Mouse (Mus musculus): ENCODE measurements around the gene Olfr584. TPM values are rescaled to one million over a fixed set of nuclear protein-coding genes. Genes with fewer than 3 reads are reported as not detected.

Olfr584 gene
- not detected in 2 replicates for polyA plus RNA-seq (2015; fragmentation: Nextera tagmentation; extraction: Ambion mirVana)

DNA sequence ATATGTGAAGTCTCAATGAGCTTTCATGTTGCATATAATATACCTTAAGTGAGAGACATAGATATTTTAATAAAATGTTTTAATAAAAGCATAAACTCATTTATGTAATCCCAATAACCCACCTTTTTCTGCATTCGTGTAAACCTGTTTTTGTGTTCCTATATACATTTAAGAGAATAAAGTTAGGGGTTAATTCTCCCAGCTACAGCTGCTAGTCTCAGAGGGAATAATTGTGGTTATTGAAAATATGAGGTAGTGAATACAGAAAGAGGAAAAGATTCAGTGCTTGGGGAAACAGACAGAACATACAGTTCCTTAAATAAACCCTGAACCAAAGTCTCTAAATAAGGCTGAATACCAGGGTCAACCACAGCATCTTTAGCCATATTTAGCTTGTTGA is at the start of gene Olfr584:
TSS of gene Olfr584 (plus strand) at position 301 of the 400 bp plus-strand sequence.
- no peak within 1 kb of the TSS for H3K27ac ChIP-seq
- WGBS: 81% methylated on average over 1 of the region's 1 CpGs
- H3K4me2 ChIP-seq: no peak within 1 kb of the TSS
- ATAC-seq (ENCODE audit: insufficient number of reproducible peaks, insufficient read depth, low FRiP score, low TSS enrichment, low read depth): no peak
- H3K9ac ChIP-seq: no peak within 1 kb of the TSS
- no peaks in the 10 kb centered on the region for H3K4me1 ChIP-seq
- no peaks in the 10 kb centered on the region for H3K27me3 ChIP-seq
- H3K9me3 ChIP-seq: peaks cover 9% of the 10 kb centered on the region; the same call in 1 of the 2 replicates
- H3K36me3 ChIP-seq: no peaks in the 10 kb centered on the region
- no peak within 1 kb of the TSS for H3K4me3 ChIP-seq

DNA sequence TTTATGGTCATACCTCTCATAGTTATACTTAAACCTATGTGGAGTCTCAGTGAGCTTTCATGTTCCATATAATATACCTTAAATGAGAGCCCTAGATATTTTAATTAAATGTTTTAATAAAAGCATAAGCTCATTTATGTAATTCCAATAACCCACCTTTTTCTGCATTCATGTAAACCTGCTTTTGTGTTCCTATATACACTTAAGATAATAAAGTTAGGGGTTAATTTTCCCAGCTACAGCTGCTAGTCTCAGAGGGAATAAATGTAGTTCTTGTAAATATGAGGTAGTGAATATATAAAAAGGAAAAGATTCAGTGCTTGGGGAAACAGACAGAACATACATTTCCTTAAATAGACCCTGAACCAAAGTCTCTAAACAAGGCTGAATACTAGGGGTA is 44.0 kb upstream of the Olfr584 start, which contains the start of gene Olfr582:
TSS of gene Olfr582 (plus strand) at position 301 of the 400 bp plus-strand sequence.
- no peak within 1 kb of the TSS for H3K27ac ChIP-seq
- H3K36me3 ChIP-seq: no peaks in the 10 kb centered on the region
- H3K4me1 ChIP-seq: no peaks in the 10 kb centered on the region
- ATAC-seq (ENCODE audit: insufficient number of reproducible peaks, insufficient read depth, low FRiP score, low TSS enrichment, low read depth): no peak
- H3K9me3 ChIP-seq: no peaks in the 10 kb centered on the region
- H3K4me2 ChIP-seq: no peak within 1 kb of the TSS
- no peak within 1 kb of the TSS for H3K9ac ChIP-seq
- H3K27me3 ChIP-seq: no peaks in the 10 kb centered on the region
- no peak within 1 kb of the TSS for H3K4me3 ChIP-seq

- Histone ChIP-seq H3K4me3 (no peak within 1 kb of the TSS), H3K9me3 (no peaks in the 10 kb centered on the region), H3K9ac (no peak within 1 kb of the TSS), H3K27me3 (no peaks in the 10 kb centered on the region), H3K36me3 (no peaks in the 10 kb centered on the region), H3K27ac (no peak within 1 kb of the TSS), H3K4me1 (no peaks in the 10 kb centered on the region), H3K4me2 (no peak within 1 kb of the TSS)
- WGBS: 92% methylated on average over 1 of the region's 1 CpGs
- no peak for ATAC-seq (ENCODE audit: insufficient number of reproducible peaks, insufficient read depth, low FRiP score, low TSS enrichment, low read depth)
Observed at GRCm38 (mm10) chr7:103051000-103051399, 30.7 kb upstream of the Olfr584 start, which contains the start of gene Olfr583. Gene Olfr583, plus strand, starts transcription at chr7:103051300.

DNA sequence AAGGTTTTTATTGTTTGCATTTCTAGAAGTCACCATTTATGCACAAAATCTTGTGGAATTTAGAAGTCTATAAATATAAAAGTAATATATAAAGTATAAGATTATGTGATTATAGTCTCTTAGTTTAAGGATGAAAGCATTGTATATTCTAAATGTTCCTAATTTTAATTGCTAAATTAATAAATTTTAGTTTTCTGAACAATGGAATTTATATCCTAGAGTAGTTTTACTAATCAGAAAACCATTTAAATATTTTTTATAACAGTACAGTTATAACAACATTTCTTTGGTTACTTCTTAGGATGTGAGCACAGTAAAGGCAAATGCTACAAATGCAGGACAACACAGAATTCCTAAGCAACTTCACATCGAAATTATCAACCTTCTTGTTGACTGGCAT is 15.7 kb downstream of the Olfr584 start, which contains the start of gene Olfr585:
TSS of gene Olfr585 (plus strand) at position 301 of the 400 bp plus-strand sequence.
- Histone ChIP-seq H3K27ac (no peak within 1 kb of the TSS), H3K4me2 (no peak within 1 kb of the TSS), H3K4me1 (no peaks in the 10 kb centered on the region), H3K9me3 (no peaks in the 10 kb centered on the region), H3K36me3 (no peaks in the 10 kb centered on the region), H3K4me3 (no peak within 1 kb of the TSS), H3K9ac (no peak within 1 kb of the TSS), H3K27me3 (no peaks in the 10 kb centered on the region)
- WGBS: 90% methylated on average over 1 of the region's 1 CpGs
- no peak for ATAC-seq (ENCODE audit: insufficient number of reproducible peaks, insufficient read depth, low FRiP score, low TSS enrichment, low read depth)

DNA sequence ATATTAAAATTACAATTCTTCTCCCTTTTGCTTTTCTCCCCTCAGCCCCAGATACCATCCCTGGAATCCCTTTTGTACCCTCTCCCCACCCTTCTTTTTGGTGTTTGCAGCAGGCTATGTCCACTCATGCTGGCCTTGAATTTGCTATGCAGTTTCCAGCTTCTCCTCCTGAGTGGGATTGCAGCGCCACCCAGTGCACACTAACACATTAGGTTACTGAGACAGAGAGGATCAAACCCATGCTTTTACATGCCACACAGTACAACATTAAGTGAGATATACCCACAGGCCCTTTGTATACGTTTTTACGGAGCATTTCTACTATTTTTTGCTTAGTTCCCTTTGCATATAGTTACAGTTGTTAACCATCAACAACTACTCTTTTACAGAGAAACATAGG is 37.7 kb downstream of the Olfr584 start:
- Histone ChIP-seq H3K4me1 (no peaks in the 10 kb centered on the region), H3K4me2 (no peak overlapping the region), H3K9me3 (no peaks in the 10 kb centered on the region), H3K4me3 (no peak overlapping the region), H3K9ac (no peak overlapping the region), H3K27ac (no peak overlapping the region), H3K36me3 (no peaks in the 10 kb centered on the region), H3K27me3 (no peaks in the 10 kb centered on the region)
- no peak for ATAC-seq (ENCODE audit: insufficient number of reproducible peaks, insufficient read depth, low FRiP score, low TSS enrichment, low read depth)
- 45% methylated on average over 3 of the region's 3 CpGs for WGBS

GRCm38 (mm10) chr7:103125538-103125937 is 43.9 kb downstream of the Olfr584 start, which contains the start of gene Olfr586:
Gene Olfr586, minus strand, starts transcription at chr7:103125638.
- Histone ChIP-seq H3K9me3 (no peaks in the 10 kb centered on the region), H3K27me3 (no peaks in the 10 kb centered on the region), H3K4me3 (no peak within 1 kb of the TSS), H3K4me2 (no peak within 1 kb of the TSS), H3K36me3 (no peaks in the 10 kb centered on the region), H3K27ac (no peak within 1 kb of the TSS), H3K4me1 (no peaks in the 10 kb centered on the region), H3K9ac (no peak within 1 kb of the TSS)
- WGBS: 86% methylated on average over 3 of the region's 3 CpGs
- ATAC-seq (ENCODE audit: insufficient number of reproducible peaks, insufficient read depth, low FRiP score, low TSS enrichment, low read depth): no peak

Other genes starting within 250 kb of the Olfr584 start
- gene Olfr566, start 223.1 kb upstream of the Olfr584 start, polyA plus RNA-seq (2015; fragmentation: Nextera tagmentation; extraction: Ambion mirVana): not detected in 2 replicates
- 0.45 TPM in 1 of 2 replicates, not detected in the other for gene Olfr568, start 204.8 kb upstream of the Olfr584 start, polyA plus RNA-seq (2015; fragmentation: Nextera tagmentation; extraction: Ambion mirVana)
- not detected in 2 replicates for gene Olfr569, start 191.0 kb upstream of the Olfr584 start, polyA plus RNA-seq (2015; fragmentation: Nextera tagmentation; extraction: Ambion mirVana)
- gene Olfr570, start 187.3 kb upstream of the Olfr584 start, polyA plus RNA-seq (2015; fragmentation: Nextera tagmentation; extraction: Ambion mirVana): not detected in 2 replicates
- 0.15 and 0.33 TPM in 2 replicates for gene Olfr571, start 164.3 kb upstream of the Olfr584 start, polyA plus RNA-seq (2015; fragmentation: Nextera tagmentation; extraction: Ambion mirVana)
- gene Olfr572, start 157.5 kb upstream of the Olfr584 start, polyA plus RNA-seq (2015; fragmentation: Nextera tagmentation; extraction: Ambion mirVana): not detected in 2 replicates
- gene Olfr573-ps1, start 139.3 kb upstream of the Olfr584 start, polyA plus RNA-seq (2015; fragmentation: Nextera tagmentation; extraction: Ambion mirVana): not detected in 2 replicates
- not detected in 2 replicates for gene Olfr574, start 133.4 kb upstream of the Olfr584 start, polyA plus RNA-seq (2015; fragmentation: Nextera tagmentation; extraction: Ambion mirVana)
- gene Olfr575, start 123.1 kb upstream of the Olfr584 start, polyA plus RNA-seq (2015; fragmentation: Nextera tagmentation; extraction: Ambion mirVana): not detected in 2 replicates
- gene Olfr576, start 119.2 kb upstream of the Olfr584 start, polyA plus RNA-seq (2015; fragmentation: Nextera tagmentation; extraction: Ambion mirVana): not detected in 2 replicates
- not detected in 2 replicates for gene Olfr577, start 105.9 kb upstream of the Olfr584 start, polyA plus RNA-seq (2015; fragmentation: Nextera tagmentation; extraction: Ambion mirVana)
- gene Olfr578, start 92.6 kb upstream of the Olfr584 start, polyA plus RNA-seq (2015; fragmentation: Nextera tagmentation; extraction: Ambion mirVana): not detected in 2 replicates
- not detected in 2 replicates for gene Olfr582, start 43.9 kb upstream of the Olfr584 start, polyA plus RNA-seq (2015; fragmentation: Nextera tagmentation; extraction: Ambion mirVana)
- gene Olfr583, start 30.6 kb upstream of the Olfr584 start, polyA plus RNA-seq (2015; fragmentation: Nextera tagmentation; extraction: Ambion mirVana): not detected in 2 replicates
- gene Olfr585, start 15.8 kb downstream of the Olfr584 start, polyA plus RNA-seq (2015; fragmentation: Nextera tagmentation; extraction: Ambion mirVana): not detected in 2 replicates
- gene Olfr586, start 43.8 kb downstream of the Olfr584 start, polyA plus RNA-seq (2015; fragmentation: Nextera tagmentation; extraction: Ambion mirVana): not detected in 2 replicates
- gene Olfr588-ps1, start 59.0 kb downstream of the Olfr584 start, polyA plus RNA-seq (2015; fragmentation: Nextera tagmentation; extraction: Ambion mirVana): not detected in 2 replicates
- gene Olfr589, start 74.5 kb downstream of the Olfr584 start, polyA plus RNA-seq (2015; fragmentation: Nextera tagmentation; extraction: Ambion mirVana): not detected in 2 replicates
- gene Olfr591, start 96.5 kb downstream of the Olfr584 start, polyA plus RNA-seq (2015; fragmentation: Nextera tagmentation; extraction: Ambion mirVana): not detected in 2 replicates
- not detected in 2 replicates for gene Olfr592, start 102.9 kb downstream of the Olfr584 start, polyA plus RNA-seq (2015; fragmentation: Nextera tagmentation; extraction: Ambion mirVana)
- gene Olfr593, start 130.0 kb downstream of the Olfr584 start, polyA plus RNA-seq (2015; fragmentation: Nextera tagmentation; extraction: Ambion mirVana): not detected in 2 replicates
- 0.20 TPM in 1 of 2 replicates, not detected in the other for gene Olfr594, start 135.1 kb downstream of the Olfr584 start, polyA plus RNA-seq (2015; fragmentation: Nextera tagmentation; extraction: Ambion mirVana)
- gene Usp17ld, start 170.6 kb downstream of the Olfr584 start, polyA plus RNA-seq (2015; fragmentation: Nextera tagmentation; extraction: Ambion mirVana): not detected in 2 replicates
- gene Olfr596, start 223.8 kb downstream of the Olfr584 start, polyA plus RNA-seq (2015; fragmentation: Nextera tagmentation; extraction: Ambion mirVana): not detected in 2 replicates
- not detected in 2 replicates for gene Olfr597, start 234.4 kb downstream of the Olfr584 start, polyA plus RNA-seq (2015; fragmentation: Nextera tagmentation; extraction: Ambion mirVana)
- gene Olfr598, start 241.7 kb downstream of the Olfr584 start, polyA plus RNA-seq (2015; fragmentation: Nextera tagmentation; extraction: Ambion mirVana): not detected in 2 replicates

Data from embryonic facial prominence, embryonic 13.5 days (tissue).